Mouse (Mus musculus) erythroblast, embryonic 14.5 days (primary cell): Measurements from ENCODE around the gene Slc35a1.

Source experiments
- GATA1 ChIP-seq: IDR thresholded peaks from 2 replicates; pipeline ENCODE4 v1.6.1; 2012; ENCODE audit warnings: low read length, inconsistent platforms, mixed read lengths
- TAL1 ChIP-seq: IDR thresholded peaks from 3 replicates; pipeline ENCODE4 v1.6.1; 2012; ENCODE audit warnings: low read length, inconsistent platforms, mixed read lengths

- TF ChIP-seq GATA1 (no peak), TAL1 (no peak)
Measured at GRCm38 (mm10) chr4:34615303-34615702, 71.9 kb downstream of the Slc35a1 start.
